Mouse (Mus musculus) intestine, postnatal 0 days (tissue): ENCODE data around the gene Gm28539. TPM values are rescaled to one million over a fixed set of nuclear protein-coding genes. Genes with fewer than 3 reads are reported as not detected.

Source experiments
- ATAC-seq: fragments of 200-750 bp; cut with Nextera tagmentation; 2 replicates; pipeline ENCODE4 v1.8.0; 2017; ENCODE audit warnings: mild to moderate bottlenecking, moderate TSS enrichment, moderate library complexity
- H3K27ac ChIP-seq: fragments of 300-500 bp; sonication (generic); 2 replicates; pipeline ENCODE4 v1.5.1; 2014; ENCODE audit warnings: mild to moderate bottlenecking, low read depth, low read length, moderate library complexity
- H3K27me3 ChIP-seq: fragments of 300-500 bp; sonication (generic); replicated peaks from 2 replicates; pipeline ENCODE4 v1.6.1; 2014; ENCODE audit warnings: low read length, mixed read lengths; ENCODE audit not compliant: control insufficient read depth, insufficient read depth
- H3K36me3 ChIP-seq: fragments of 300-500 bp; sonication (generic); 2 replicates; pipeline ENCODE4 v1.6.1; 2014; ENCODE audit warnings: mild to moderate bottlenecking, moderate library complexity; ENCODE audit not compliant: control insufficient read depth, insufficient read depth
- H3K4me1 ChIP-seq: fragments of 300-500 bp; sonication (generic); replicated peaks from 2 replicates; pipeline ENCODE4 v1.6.1; 2014; ENCODE audit warnings: antibody characterized with exemption, low read length, mixed read lengths; ENCODE audit not compliant: control insufficient read depth, insufficient read depth
- H3K4me2 ChIP-seq: fragments of 300-500 bp; sonication (generic); replicated peaks from 2 replicates; pipeline ENCODE4 v1.6.1; 2014; ENCODE audit warnings: low read depth, mild to moderate bottlenecking, moderate library complexity
- H3K4me3 ChIP-seq: fragments of 300-500 bp; sonication (generic); 2 replicates; pipeline ENCODE4 v1.5.1; 2014; ENCODE audit warnings: low read depth, low read length
- H3K9ac ChIP-seq: fragments of 300-500 bp; sonication (generic); 2 replicates; pipeline ENCODE4 v1.6.1; 2014; ENCODE audit warnings: mild to moderate bottlenecking, low read depth, low read length
- H3K9me3 ChIP-seq: fragments of 300-500 bp; sonication (generic); 2 replicates; pipeline ENCODE4 v1.6.1; 2016; ENCODE audit warnings: mixed run types; ENCODE audit not compliant: control insufficient read depth
- CTCF ChIP-seq: sonication (generic); IDR thresholded peaks from 2 replicates; pipeline ENCODE4 v1.5.1; 2016; ENCODE audit warnings: low read depth, mild to moderate bottlenecking, control low read depth, antibody characterized with exemption, moderate library complexity
- WGBS: fragments of 180-500 bp; shearing (Covaris S2); extraction: QIAGEN DNeasy Blood & Tissue Kit; methylation state at CpG from one replicate; pipeline ENCODE4 v1.1.7; 2014; 5-methylcytosine and 5-hydroxymethylcytosine counted together
- polyA plus RNA-seq: library from polyadenylated mRNA; unstranded; fragments of >200 nt; fragmentation: Nextera tagmentation; extraction: Ambion mirVana; gene quantifications from 2 replicates; pipeline ENCODE4 v1.2.1, GENCODE M21; 2015

Gm28539 gene
- polyA plus RNA-seq, 1 experiment from 2014 or later: not detected

- ATAC-seq: no peak
- WGBS: 73% methylated on average over 2 of the region's 2 CpGs
- Histone ChIP-seq H3K36me3 (peaks cover 24% of the 10 kb centered on the region), H3K9ac (no peak overlapping the region), H3K27me3 (no peaks in the 10 kb centered on the region), H3K4me3 (no peak overlapping the region), H3K27ac (no peak overlapping the region), H3K4me1 (no peaks in the 10 kb centered on the region), H3K4me2 (no peak overlapping the region), H3K9me3 (no peaks in the 10 kb centered on the region)
- TF ChIP-seq CTCF: peak; percentile 84
Measured at GRCm38 (mm10) chr16:18798841-18799240, 37.5 kb upstream of the Gm28539 start.

- ATAC-seq: no peak
Measured at GRCm38 (mm10) chr16:18805746-18806145, 30.6 kb upstream of the Gm28539 start.

GRCm38 (mm10) chr16:18809001-18809400 is 27.4 kb upstream of the Gm28539 start:
- no peaks in the 10 kb centered on the region for H3K27me3 ChIP-seq

More at GRCm38 (mm10) chr16:18805746-18806145, 30.6 kb upstream of the Gm28539 start:
- Histone ChIP-seq H3K4me1 (0 out of 2 replicates have a peak, but pooled peaks cover 2% of the 10 kb centered on the region), H3K27ac (no peak overlapping the region), H3K27me3 (no peaks in the 10 kb centered on the region), H3K9me3 (no peaks in the 10 kb centered on the region), H3K4me3 (no peak overlapping the region), H3K9ac (no peak overlapping the region), H3K4me2 (no peak overlapping the region), H3K36me3 (peaks cover 30% of the 10 kb centered on the region)
- TF ChIP-seq CTCF: no peak
- WGBS: 96% methylated on average over 2 of the region's 2 CpGs

GRCm38 (mm10) chr16:18811032-18811431 is 25.4 kb upstream of the Gm28539 start:
- no peak for TF ChIP-seq CTCF
- ATAC-seq: peak; percentile 12
- H3K27ac ChIP-seq: no peak overlapping the region

More at GRCm38 (mm10) chr16:18809001-18809400, 27.4 kb upstream of the Gm28539 start:
- peaks cover 11% of the 10 kb centered on the region; the same call in 1 of the 2 replicates for H3K4me1 ChIP-seq
- 84% methylated on average over 5 of the region's 5 CpGs for WGBS
- peaks cover 22% of the 10 kb centered on the region for H3K36me3 ChIP-seq
- no peak overlapping the region for H3K4me3 ChIP-seq
- no peak overlapping the region for H3K9ac ChIP-seq
- no peak overlapping the region for H3K4me2 ChIP-seq
- H3K9me3 ChIP-seq: no peaks in the 10 kb centered on the region
- TF ChIP-seq CTCF: no peak
- no peak for ATAC-seq
- H3K27ac ChIP-seq: no peak overlapping the region

GRCm38 (mm10) chr16:18811468-18812384 is 24.7 kb upstream of the Gm28539 start, which contains the start of the genes Ufd1 and Cdc45:
Gene Ufd1 (plus strand): TSS chr16:18811779.
Gene Cdc45 (minus strand): TSS chr16:18811987.
- peak; percentile 95 for ATAC-seq
- no peak for TF ChIP-seq CTCF
- Histone ChIP-seq H3K27ac (peak within 1 kb of the TSS; percentile 73), H3K36me3 (peaks cover 20% of the 10 kb centered on the region), H3K9me3 (no peaks in the 10 kb centered on the region), H3K9ac (peak within 1 kb of the TSS; percentile 90), H3K4me2 (peak within 1 kb of the TSS; percentile 89), H3K4me3 (peak within 1 kb of the TSS; percentile 89), H3K27me3 (no peaks in the 10 kb centered on the region), H3K4me1 (peaks cover 11% of the 10 kb centered on the region; the same call in 1 of the 2 replicates)
- WGBS: under 1% methylated on average over 42 of the region's 42 CpGs

More at GRCm38 (mm10) chr16:18811032-18811431, 25.4 kb upstream of the Gm28539 start:
- Histone ChIP-seq H3K27me3 (no peaks in the 10 kb centered on the region), H3K36me3 (peaks cover 19% of the 10 kb centered on the region), H3K4me2 (peak overlapping the region; percentile 89), H3K9me3 (no peaks in the 10 kb centered on the region), H3K4me1 (peaks cover 11% of the 10 kb centered on the region; the same call in 1 of the 2 replicates), H3K9ac (peak overlapping the region; percentile 90; the same call in 1 of the 2 replicates), H3K4me3 (peak overlapping the region; percentile 89)
- WGBS: 3% methylated on average over 5 of the region's 5 CpGs

GRCm38 (mm10) chr16:18812385-18812910 is 23.9 kb upstream of the Gm28539 start:
- ATAC-seq: peak; percentile 38
- Histone ChIP-seq H3K36me3 (peaks cover 23% of the 10 kb centered on the region), H3K27me3 (no peaks in the 10 kb centered on the region), H3K9me3 (no peaks in the 10 kb centered on the region), H3K4me2 (peak overlapping the region; percentile 89), H3K4me3 (peak overlapping the region; percentile 89), H3K27ac (peak overlapping the region; percentile 73), H3K4me1 (peaks cover 11% of the 10 kb centered on the region; the same call in 1 of the 2 replicates), H3K9ac (peak overlapping the region; percentile 90)
- no peak for TF ChIP-seq CTCF
- WGBS: under 1% methylated on average over 31 of the region's 31 CpGs
